Mouse (Mus musculus): Measurements from ENCODE around the gene Klc2.

GRCm38 (mm10) chr19:5073518-5073917 lies 44.8 kb downstream of the Klc2 start:
- TF ChIP-seq POLR2A (IDR thresholded peaks at IDR 0.05; ENCODE audit: borderline replicate concordance, control insufficient read depth, low read depth, low read length) (no peak), CTCF (IDR thresholded peaks at IDR 0.05; ENCODE audit: control insufficient read depth, insufficient read depth, low read length) (no peak)
